Mouse (Mus musculus) CD4-positive, CD25-positive, alpha-beta regulatory T cell, adult 2 months (primary cell): ENCODE results near the gene Emc10.

Experiments
- DNase-seq: peaks from one replicate; pipeline ENCODE4 v3.0.0-alpha.2; 2012; ENCODE audit warnings: low read depth, low spot score

Gene Emc10

DNA sequence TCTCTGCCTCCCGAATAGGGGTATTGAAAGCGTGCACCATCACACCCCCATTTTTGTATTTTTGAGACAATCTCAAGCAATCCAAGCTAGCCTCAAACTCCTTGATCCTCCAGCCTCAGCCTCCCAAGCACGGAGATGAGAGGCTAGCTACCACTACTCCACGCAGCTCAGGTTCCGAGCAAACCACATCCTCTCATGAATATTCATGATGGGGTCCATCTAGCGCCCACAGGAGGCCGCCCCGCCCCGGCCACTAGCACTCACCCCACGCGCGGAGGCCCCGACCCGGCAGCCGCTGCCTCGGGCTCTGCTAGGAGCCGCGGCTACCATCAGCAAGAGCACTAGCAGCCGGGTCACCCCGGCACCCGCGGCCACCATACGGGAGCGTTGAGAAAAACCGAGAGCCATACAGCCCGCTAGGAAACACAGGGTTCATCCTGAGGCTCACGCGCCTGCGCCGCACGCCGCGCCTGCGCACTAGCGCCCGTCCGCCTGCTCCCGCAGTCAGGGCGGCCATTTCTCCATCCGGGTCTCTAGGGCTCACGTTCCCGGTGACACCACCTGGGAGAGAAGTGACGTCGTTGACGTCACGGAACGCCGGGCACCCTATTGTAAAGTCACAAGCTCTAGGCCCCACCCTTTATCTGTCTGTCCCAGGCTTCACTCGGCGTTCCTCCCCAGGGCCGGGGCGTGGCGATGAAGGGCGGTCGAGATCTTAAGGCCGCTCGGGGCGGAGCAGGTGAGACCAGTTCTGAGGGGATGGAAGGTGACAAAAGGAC is at the start of gene Emc10, which contains the start of gene Fam71e1:
Gene Emc10, minus strand, starts transcription at position 538 of the 779 bp plus-strand sequence.
Gene Fam71e1, plus strand, starts transcription at position 590 of the 779 bp plus-strand sequence.
- DNase-seq = peak; percentile 100

DNA sequence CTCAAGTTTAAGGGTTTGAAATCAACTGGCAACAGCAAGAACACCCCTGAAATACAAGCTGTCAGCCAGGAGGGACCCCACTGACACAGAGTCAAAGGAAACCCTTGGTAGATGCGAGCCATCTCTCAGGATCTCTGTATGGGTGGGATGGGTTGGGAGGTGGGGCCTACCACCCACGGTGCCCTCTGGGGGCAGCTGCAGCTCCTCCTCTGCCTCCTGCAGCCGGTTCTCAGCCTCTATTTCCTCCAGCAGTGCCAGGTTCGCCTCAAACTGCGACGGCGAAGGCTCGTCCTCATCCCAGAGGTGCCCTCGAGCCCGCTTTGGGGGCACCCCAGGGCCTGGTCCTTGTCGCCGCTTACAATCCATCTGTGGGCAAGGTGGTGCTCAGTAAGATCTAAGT is 46.7 kb upstream of the Emc10 start:
- no peak for DNase-seq

DNA sequence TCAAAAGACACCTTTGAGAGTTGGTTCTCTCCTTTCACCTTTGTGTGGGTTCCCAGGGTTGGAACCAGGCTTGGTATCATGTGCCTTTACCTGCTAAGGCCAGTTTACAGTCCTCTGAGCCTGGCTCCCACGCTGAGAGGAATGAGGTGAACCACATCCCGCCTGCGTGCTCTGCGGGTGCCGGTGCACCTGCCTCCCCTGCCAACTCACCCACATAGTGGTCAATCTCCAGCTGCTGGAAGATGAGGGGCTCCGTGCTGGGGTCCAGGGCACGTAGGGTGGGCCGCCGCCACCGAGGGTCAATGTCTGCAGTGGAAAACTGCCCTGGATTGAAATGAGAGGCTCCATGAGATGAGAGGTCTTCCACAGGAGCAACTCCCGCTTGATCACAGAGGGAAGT is 46.2 kb upstream of the Emc10 start:
- no peak for DNase-seq

DNA sequence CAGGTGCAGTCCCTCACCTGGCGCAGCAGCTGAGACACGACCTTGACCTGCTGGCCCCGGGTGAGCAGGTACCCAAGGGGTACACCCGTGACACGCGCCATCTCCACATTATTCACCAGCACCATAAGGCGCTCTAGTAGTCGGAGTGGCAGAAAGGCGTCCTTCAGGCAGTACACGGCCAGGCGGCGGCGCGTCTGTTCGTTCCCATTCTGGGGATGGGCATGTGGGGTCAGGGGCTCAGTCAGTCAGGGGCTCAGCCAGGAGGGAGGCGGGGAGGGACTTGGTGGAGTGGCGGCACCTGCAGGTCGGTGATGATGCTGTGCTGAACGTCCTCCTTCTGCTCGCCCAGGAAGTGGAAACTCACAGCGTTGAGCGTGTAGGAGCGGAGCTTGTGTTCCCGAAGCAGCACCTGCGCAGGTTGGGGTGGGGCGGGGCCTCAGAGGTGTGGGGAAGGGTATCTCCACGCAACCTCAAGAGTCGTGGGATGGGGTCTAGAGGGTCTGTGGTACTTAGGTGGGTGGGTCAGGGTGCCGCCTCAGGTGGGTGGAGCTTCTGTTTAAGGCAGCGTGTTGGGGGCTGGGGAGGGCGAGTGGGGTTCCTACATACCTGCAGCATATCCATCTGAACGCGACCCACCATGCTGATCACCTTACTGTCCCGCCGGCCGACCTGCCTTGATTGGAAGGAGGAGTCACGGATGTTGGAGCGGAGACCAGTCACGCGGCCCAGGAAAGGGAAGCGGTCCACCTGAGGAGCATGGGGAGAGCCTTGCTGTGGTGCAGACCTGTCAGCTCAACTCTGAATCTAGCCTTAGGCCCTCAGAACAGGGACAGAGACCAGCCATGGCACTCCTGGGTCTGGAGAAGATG is 42.7 kb upstream of the Emc10 start:
- no peak for DNase-seq

DNA sequence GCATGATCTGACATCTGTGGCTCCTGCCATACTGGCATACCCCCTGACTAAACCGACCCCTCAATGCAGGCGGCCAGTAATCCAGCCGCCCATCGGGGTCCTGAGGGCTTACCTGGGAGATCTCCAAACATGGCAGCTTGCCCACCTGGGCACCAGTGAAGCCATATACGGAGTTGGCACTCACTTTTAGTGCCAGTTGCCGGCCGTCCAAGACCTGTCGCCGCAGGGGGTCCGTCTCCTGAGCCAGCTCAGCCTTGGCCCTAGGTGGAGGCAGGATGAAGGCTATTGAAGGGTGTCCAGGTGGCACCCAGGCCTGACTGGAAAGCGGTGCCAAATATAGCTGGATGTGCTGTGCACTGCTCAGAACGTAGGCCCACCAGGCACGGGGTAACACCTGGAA is 41.2 kb upstream of the Emc10 start:
- DNase-seq = no peak

DNA sequence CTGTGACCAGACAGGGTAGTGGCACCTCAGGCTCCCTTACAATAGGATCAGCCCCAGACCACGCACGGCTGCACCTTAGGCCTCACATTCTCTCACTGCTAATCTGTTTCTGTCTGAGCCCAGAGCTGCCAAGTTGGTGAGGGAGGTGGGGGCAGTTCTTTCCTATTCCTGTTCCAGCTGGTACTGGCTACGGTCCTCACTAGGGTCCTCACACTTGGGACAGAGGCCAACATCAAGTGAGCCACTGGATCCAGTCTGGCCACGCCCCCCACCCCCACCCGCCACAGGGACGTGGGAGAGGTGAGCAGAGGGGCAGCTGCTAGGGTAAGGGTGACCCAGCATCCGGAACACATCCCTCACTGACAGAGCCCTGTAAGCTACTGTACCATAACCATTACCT is 40.7 kb upstream of the Emc10 start:
- no peak for DNase-seq

DNA sequence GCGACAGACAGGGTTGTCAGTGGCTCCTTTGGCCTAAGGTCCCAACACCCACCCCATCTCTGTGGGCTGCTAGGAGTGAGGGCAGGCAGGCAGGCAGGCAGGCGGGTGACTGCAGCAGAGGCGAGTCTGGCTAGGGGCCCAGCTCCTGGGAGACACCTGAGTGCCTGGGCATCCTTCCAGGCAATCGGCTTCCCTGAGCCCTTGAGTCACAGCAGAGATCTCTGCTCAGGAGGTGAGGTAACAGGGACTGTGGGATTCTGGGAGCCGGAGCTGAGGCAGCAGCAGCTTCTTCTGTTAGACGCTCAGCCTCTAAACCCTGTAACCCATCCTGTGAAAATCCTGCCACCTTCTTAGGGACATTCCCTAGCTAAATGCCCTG is 40.2 kb upstream of the Emc10 start:
- DNase-seq = no peak

DNA sequence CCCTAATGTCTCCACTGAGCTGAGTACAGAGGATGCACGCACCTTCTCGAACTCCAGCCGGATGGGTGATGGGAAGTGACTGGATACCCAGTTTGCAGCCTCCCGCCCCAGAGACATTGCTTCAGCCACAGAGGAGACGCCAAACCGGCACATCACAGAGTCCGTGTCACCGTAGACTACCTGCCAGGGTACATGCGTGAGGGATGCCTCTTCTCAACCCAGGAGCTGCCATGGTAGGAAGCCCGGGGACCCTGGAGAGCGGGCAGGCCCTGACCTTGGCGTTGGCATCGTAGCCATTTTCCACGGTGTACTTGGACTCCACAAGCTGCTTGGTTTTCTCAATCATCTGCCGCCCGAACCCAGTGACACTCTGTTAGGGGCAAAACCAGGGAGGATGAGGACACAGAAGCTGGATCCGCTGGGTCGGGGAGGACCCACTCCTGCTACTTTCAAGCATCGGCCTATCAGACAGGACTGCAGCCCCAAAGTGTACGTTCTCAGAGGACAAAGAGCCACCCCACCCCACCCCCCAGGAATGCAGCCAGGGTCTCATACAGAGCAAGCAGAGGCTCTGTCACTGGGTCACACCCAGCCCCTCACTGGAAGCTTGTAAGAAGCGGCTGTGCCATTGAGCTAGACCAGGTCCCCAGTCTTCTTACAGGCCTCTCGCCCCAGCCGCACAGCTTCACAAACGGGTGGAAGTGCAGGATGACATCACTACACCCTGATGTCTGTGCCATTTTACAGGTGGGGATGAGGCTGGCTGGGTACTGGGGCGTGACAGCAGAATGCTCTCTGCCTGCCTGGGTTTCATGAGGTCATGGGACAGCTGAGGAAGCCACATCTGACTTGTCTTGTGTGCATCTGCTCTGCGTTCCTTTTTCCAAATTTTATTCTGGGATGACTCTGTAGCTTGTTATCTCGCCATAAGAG is 39.6 kb upstream of the Emc10 start:
- no peak for DNase-seq

DNA sequence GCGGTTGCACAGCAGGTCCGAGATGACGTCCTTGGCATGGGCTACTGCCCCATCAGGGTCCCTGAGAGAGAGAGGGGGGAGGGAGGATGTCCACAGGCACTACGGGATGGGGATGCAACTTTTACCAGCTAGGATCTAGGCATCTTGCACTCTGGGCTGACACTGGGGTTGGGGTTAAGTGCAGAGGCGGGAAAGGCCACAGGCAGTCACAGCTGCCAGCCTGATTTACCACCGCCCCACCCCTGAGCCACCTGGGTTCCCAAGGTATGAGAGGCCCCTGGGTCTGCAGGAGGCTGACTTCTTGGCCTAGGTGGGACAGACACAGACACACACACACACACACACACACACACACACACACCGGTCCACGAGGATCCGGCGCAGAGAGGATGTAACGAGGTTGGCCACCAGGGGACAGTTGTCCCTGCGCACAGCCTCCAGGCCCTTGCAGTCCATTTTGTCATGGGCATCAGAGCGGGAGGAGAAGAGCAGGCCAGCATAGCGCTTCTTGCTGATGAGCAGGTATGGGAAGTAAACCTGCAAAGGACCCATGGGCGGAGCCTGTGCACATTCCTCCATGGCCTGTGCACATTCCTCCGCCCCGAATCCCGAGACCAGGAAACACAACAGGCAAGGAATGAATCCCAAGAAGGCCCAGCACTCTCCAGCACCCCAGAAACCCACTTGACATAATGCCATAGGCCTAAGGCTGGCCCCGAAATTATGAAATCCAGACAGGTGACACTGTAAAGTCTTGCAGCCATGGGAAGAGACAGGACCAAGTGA is 38.5 kb upstream of the Emc10 start:
- DNase-seq = no peak

DNA sequence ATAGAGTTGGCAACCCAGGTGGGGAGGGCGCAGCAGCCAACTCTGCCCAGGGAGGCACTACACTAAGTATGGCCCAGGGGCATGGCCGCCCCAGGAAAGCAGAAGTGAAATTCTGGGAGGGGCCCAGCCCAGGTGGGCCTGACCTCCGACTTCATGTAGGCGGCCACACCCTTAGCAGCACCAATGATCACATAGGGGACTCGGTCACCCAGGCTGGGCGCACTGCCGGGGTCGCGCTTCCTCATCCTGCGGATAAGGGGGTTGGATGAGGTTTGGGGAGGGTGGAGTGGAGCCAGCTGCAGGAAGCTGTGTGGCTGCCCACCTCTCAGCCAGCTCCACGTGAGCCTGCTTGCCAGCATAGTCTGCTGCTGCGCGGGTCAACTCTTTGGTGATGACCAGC is 37.9 kb upstream of the Emc10 start:
- no peak for DNase-seq

DNA sequence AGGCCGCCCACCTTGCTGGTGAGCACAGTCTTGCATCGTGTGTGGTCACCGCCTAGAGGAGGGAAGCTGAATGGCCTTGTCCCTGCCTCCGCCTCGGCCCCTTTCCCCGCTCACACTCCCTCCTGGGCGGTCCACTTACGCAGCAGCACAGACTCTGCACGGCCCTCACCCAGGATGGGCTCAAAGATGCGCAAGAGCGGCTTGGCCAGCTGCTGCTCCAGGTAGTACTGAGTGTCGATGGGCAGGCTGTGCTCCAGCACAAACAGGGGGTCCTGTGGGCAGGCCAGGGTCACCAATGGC is 37.4 kb upstream of the Emc10 start:
- no peak for DNase-seq

DNA sequence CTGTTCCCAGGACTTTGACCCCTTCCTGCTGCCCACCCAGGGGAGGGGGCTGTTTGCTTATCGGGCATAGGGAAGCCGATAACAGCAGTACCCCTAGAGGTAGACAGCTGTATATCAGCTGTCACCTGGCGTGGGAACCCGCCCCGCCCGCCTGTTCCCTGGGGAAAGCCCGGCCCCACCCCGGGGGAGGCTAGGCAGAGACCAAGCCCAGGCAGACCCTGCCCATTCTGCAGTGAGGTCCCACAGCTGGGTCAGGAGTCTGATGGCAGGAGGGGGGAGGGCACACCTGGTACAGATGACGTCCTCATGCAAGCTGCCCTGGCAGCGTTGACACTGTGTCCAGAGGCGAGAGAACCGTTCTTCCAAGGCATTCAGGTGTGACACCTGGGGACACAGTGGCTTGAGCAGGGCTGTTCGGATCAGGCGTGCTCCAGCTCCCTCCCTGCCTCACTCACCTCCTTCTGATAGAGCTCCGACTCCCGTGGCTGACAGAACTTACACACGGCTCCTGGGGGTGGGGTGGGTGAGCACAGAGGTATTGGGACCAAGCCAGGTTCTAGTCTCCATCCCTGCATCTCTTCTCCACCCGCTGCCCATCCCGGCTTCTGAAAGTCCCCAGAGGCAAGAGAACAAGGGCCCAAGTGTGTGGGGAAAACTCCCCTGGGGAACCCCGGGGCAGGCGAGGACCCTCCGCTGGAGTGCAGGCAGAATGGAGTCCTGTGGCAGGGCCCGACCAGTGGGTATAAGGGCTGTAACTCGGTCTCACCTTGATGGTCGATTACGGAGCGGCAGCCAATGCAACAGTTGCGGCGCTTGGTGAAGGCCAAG is 36.8 kb upstream of the Emc10 start:
- DNase-seq = no peak

DNA sequence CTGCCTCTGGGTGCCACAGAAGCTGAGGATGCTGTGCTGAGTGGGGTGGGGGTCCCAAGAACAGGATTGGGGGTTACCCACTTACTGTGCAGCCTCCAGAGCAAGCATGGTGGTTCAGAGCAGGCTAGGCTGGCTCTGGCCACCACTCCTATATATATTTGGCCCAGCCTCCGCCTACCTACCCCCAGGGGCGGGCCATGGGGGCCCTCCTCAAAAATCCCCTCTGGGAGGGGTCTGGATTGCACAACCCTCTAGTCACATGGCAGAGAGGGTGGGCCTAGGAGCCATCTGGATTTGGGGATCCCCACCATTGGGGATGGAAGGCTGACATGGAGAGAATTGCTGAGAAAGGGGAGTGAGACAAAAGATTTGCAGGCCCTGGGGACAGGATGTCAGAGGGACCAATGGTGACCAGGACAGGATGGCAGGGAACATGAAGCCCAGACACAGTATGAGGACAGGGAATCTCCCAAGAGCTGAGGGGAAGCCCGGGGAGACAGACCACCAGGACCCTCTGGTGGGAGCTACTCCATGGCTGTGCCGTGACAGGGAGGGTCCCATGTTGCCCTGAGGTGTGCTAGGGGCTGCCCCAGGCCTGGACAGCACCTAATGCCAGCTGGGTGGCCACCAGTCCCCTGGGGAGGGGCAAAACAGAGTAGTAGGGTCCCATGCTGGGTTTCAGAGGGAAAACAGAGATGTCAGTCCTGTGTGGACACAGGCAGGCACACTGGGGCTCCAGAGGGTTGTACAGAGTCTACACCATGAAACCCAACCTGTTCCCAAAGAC is 35.8 kb upstream of the Emc10 start, which contains the start of gene Spib:
Gene Spib, minus strand, starts transcription at position 126 of the 787 bp plus-strand sequence.
- DNase-seq = no peak

DNA sequence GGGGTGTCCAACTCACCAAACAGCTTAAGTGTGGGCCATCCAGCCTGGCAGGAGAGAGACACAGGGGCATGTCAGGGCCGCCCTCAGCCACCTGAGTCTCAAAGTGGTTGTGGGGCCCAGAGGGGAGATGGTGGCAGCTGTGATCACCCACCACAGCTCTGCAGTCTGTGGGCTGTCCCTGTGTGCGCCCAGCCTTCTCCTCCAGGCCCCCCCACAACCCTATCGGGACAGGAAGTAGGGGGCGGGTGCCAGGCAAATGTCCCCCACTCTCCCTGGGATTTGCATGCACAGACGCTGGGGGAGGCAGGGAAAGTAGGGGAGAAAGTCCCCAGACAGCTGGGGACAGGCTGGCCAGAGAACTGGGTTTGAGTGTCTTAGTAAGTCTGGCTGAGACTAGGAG is 34.9 kb upstream of the Emc10 start:
- no peak for DNase-seq

DNA sequence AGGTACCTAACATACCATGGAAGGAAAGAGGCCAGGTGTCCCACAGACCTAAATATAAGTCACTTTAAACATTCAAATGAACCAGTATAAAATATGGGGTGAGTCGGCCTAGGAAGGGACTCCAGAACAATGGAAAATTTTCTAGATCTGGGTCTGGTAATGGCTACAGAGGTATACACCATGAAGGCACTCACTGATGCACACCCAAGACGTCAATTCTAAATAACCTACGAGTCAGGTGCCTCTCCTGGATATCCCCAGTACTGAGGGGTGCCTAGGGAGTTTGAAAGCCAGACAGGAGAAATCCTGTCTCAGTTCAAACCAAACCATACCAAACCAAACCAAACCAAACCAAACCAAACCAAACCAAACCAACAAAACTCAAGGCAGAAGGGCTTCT is 34.2 kb upstream of the Emc10 start:
- DNase-seq = no peak

DNA sequence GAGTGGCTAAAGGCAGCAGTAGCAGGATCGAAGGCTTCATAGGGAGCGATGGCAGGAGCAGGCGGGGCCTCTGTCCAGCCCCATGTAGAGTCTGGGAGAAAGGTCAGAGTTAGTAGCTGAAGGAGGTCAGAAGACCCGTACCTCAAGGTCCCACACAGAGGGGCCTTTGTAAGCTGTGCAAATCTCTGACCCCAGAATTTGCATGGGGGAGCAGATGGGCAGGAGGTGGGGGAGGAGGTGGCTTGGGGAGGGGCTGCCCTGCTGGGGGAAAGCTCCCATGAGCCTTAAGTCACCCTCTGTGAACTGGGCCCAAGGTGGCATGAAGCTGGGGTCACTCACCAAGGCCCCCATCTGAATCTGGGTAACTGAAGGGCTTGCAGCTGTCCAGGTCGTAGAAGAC is 33.2 kb upstream of the Emc10 start:
- DNase-seq = no peak

DNA sequence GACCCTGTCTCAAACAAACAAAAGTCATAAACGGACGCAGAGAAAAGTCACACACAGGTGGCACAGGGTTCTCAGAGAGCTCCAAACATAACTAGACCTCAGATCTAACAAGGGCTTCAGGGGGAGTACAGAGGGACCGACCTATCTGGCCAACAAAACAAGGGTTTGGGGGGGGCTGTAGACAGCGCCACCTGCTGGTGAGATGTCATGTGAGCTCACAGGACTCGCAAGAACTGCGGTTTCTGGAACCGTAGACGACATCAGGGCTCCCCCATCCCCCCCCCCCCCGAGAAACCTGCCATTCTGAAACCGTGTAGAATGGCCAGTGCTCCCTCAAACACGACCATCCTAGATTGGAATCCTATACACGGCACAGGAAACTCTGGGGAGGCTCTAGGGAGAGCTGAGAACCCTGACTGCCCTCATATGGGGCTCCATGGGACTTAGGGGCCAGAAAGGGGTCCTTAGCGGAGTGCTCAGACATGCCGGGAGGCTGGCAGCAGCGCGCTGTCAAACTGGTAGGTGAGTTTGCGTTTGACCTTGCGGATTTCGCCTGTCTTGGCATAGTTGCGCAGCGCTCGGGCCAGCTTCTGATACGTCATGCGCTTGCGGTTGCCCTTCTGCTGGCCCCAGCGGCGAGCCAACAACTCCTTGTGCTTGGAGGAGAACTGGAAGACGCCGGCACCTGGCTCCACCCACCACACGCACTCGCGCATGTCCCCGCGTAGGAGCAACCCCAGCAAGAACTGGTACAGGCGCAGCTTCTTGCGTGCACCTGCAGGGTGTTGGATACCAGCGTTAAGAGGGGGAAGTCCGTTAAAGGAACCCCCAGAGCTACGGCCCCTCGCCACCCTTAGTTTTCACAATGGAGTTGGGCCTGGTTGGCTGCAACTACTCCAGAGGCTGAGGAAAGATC is 31.4 kb upstream of the Emc10 start:
- peak; percentile 88 for DNase-seq

DNA sequence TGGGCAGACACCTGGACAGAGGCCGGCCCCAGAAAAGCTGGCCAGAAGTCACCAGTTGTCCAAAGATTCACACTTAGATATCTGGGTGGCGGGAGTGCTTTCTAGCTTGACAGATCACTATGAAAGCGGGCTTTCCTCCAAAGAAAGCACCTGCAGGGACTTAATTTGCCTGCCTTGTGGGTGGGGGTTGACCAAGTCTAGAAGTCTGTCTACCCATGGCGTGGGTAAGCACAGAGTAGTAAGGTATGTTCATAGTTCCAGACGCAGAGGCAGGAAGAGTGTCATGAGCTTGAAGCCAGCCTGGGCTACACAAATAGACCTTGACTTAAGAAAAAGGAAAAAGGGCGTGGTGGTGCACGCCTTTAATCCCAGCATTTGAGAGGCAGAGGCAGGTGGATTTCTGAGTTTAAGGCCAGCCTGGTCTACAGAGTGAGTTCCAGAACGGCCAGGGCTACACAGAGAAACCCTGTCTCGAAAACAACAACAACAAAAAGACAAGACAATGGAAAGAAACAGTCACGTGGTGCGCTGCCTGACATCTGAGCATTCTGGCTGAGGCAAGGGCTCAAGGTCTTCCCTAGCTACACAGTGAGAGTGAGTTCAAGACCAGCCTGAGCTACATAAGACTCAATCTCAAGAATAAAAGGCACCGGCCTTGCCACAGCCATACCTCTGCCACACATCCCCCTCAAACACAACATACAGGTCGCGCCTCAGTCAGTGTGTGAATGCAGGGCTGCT is 30.3 kb upstream of the Emc10 start:
- no peak for DNase-seq
